Mouse (Mus musculus) liver, embryonic 13.5 days (tissue): ENCODE data around the gene Hmbs. TPM values are rescaled to one million over a fixed set of nuclear protein-coding genes. Genes with fewer than 3 reads are reported as not detected.
"Not testable (repeated sequence)": the region's sequence is repeated elsewhere in the genome, so short reads cannot be mapped to it uniquely, and the experiment has no call there.

Experiments used
- ATAC-seq: fragments of 200-750 bp; cut with Nextera tagmentation; 2 replicates; pipeline ENCODE4 v1.8.0; 2017; ENCODE audit warnings: low read depth, mild to moderate bottlenecking, moderate number of reproducible peaks, moderate library complexity
- DNase-seq: peaks from one replicate; pipeline ENCODE4 v3.0.0; 2022
- H3K27ac ChIP-seq: fragments of 300-500 bp; sonication (generic); 2 replicates; pipeline ENCODE4 v1.5.1; 2015; ENCODE audit warnings: moderate library complexity, mild to moderate bottlenecking, inconsistent platforms
- H3K27me3 ChIP-seq: fragments of 300-500 bp; sonication (generic); 2 replicates; pipeline ENCODE4 v1.6.1; 2015; ENCODE audit warnings: mild to moderate bottlenecking, inconsistent platforms
- H3K36me3 ChIP-seq: fragments of 300-500 bp; sonication (generic); 2 replicates; pipeline ENCODE4 v1.6.1; 2015; ENCODE audit warnings: mild to moderate bottlenecking, inconsistent platforms
- H3K4me1 ChIP-seq: fragments of 300-500 bp; sonication (generic); replicated peaks from 2 replicates; pipeline ENCODE4 v1.6.1; 2015; ENCODE audit warnings: inconsistent platforms
- H3K4me2 ChIP-seq: fragments of 300-500 bp; sonication (generic); 2 replicates; pipeline ENCODE4 v1.6.1; 2015; ENCODE audit warnings: inconsistent platforms, mild to moderate bottlenecking, moderate library complexity
- H3K4me3 ChIP-seq: fragments of 300-500 bp; sonication (generic); replicated peaks from 2 replicates; pipeline ENCODE4 v1.5.1; 2015; ENCODE audit warnings: mild to moderate bottlenecking, inconsistent platforms
- H3K9ac ChIP-seq: fragments of 300-500 bp; sonication (generic); 2 replicates; pipeline ENCODE4 v1.6.1; 2015; ENCODE audit warnings: mild to moderate bottlenecking, inconsistent platforms
- H3K9me3 ChIP-seq: fragments of 300-500 bp; sonication (generic); replicated peaks from 2 replicates; pipeline ENCODE4 v1.6.1; 2016; ENCODE audit warnings: inconsistent platforms
- WGBS: fragments of 180-500 bp; shearing (Covaris S2); methylation state at CpG from one replicate; pipeline ENCODE4 v1.1.7; 2015; ENCODE audit not compliant: insufficient replicate concordance; 5-methylcytosine and 5-hydroxymethylcytosine counted together
- polyA plus RNA-seq: library from polyadenylated mRNA; unstranded; fragments of >200 nt; fragmentation: Nextera tagmentation; extraction: Ambion mirVana; gene quantifications from 2 replicates; pipeline ENCODE4 v1.2.1, GENCODE M21; 2015

The Hmbs gene
- polyA plus RNA-seq, 1 experiment from 2014 or later, result 1,411 TPM

- H3K36me3 ChIP-seq, result peaks cover 59% of the 10 kb centered on the region
Measured at GRCm38 (mm10) chr9:44343290-44343689, 738 bp downstream of the Hmbs start.

GRCm38 (mm10) chr9:44342605-44343004, 1.4 kb downstream of the Hmbs start:
- H3K9ac ChIP-seq, result peak overlapping the region; percentile 97
- peak overlapping the region; percentile 99 for H3K27ac ChIP-seq
- H3K27me3 ChIP-seq, result no peaks in the 10 kb centered on the region
- no peak for ATAC-seq
- H3K4me2 ChIP-seq, result peak overlapping the region; percentile 78
- no peak for DNase-seq
- H3K36me3 ChIP-seq, result peaks cover 59% of the 10 kb centered on the region
- peaks cover 44% of the 10 kb centered on the region for H3K4me1 ChIP-seq
- H3K9me3 ChIP-seq, result no peaks in the 10 kb centered on the region
- WGBS, result 68% methylated on average over 1 of the region's 1 CpGs
- peak overlapping the region; percentile 80 for H3K4me3 ChIP-seq

More at GRCm38 (mm10) chr9:44343290-44343689, 738 bp downstream of the Hmbs start:
- ATAC-seq (peak; percentile 82), DNase-seq (peak; percentile 84)
- H3K4me1 ChIP-seq, result peaks cover 37% of the 10 kb centered on the region
- peak overlapping the region; percentile 78 for H3K4me2 ChIP-seq
- WGBS, result 2% methylated on average over 6 of the region's 6 CpGs
- H3K9ac ChIP-seq, result peak overlapping the region; percentile 97
- H3K27ac ChIP-seq, result peak overlapping the region; percentile 99
- H3K27me3 ChIP-seq, result no peaks in the 10 kb centered on the region
- H3K4me3 ChIP-seq, result peak overlapping the region; percentile 80
- H3K9me3 ChIP-seq, result no peaks in the 10 kb centered on the region

- Histone ChIP-seq H3K4me2 (peak overlapping the region; percentile 78), H3K4me1 (peaks cover 49% of the 10 kb centered on the region), H3K9me3 (no peaks in the 10 kb centered on the region), H3K27ac (peak overlapping the region; percentile 99), H3K27me3 (no peaks in the 10 kb centered on the region), H3K4me3 (peak overlapping the region; percentile 80), H3K9ac (peak overlapping the region; percentile 97), H3K36me3 (peaks cover 59% of the 10 kb centered on the region)
- ATAC-seq, result peak; percentile 83
- DNase-seq, result peak; percentile 92
- WGBS, result 20% methylated on average over 3 of the region's 3 CpGs
Measured at GRCm38 (mm10) chr9:44342173-44342572, 1.9 kb downstream of the Hmbs start.

GRCm38 (mm10) chr9:44341487-44341886, 2.5 kb downstream of the Hmbs start:
- Histone ChIP-seq H3K27me3 (no peaks in the 10 kb centered on the region), H3K9me3 (no peaks in the 10 kb centered on the region), H3K4me1 (peaks cover 55% of the 10 kb centered on the region), H3K36me3 (peaks cover 59% of the 10 kb centered on the region), H3K4me2 (peak overlapping the region; percentile 78), H3K9ac (peak overlapping the region; percentile 97), H3K27ac (peak overlapping the region; percentile 99), H3K4me3 (peak overlapping the region; percentile 80)
- WGBS, result 39% methylated on average over 5 of the region's 5 CpGs
- ATAC-seq, result no peak
- no peak for DNase-seq

GRCm38 (mm10) chr9:44338574-44338973, 5.5 kb downstream of the Hmbs start:
- H3K4me3 ChIP-seq, result peak overlapping the region; percentile 80
- H3K27ac ChIP-seq, result peak overlapping the region; percentile 99
- H3K4me2 ChIP-seq, result peak overlapping the region; percentile 78
- no peak for DNase-seq
- H3K36me3 ChIP-seq, result peaks cover 70% of the 10 kb centered on the region
- peak overlapping the region; percentile 97 for H3K9ac ChIP-seq
- 71% methylated on average over 5 of the region's 5 CpGs for WGBS
- H3K9me3 ChIP-seq, result no peaks in the 10 kb centered on the region
- H3K4me1 ChIP-seq, result peaks cover 48% of the 10 kb centered on the region
- no peak for ATAC-seq
- no peaks in the 10 kb centered on the region for H3K27me3 ChIP-seq

GRCm38 (mm10) chr9:44337436-44338169, 6.4 kb downstream of the Hmbs start:
- Histone ChIP-seq H3K27ac (peak overlapping the region; percentile 99), H3K27me3 (no peaks in the 10 kb centered on the region), H3K4me2 (peak overlapping the region; percentile 78), H3K4me1 (peaks cover 51% of the 10 kb centered on the region), H3K36me3 (peaks cover 80% of the 10 kb centered on the region), H3K9ac (peak overlapping the region; percentile 97), H3K4me3 (peak overlapping the region; percentile 80), H3K9me3 (no peaks in the 10 kb centered on the region)
- WGBS, result 67% methylated on average over 9 of the region's 9 CpGs
- DNase-seq (no peak), ATAC-seq (no peak)

- peak overlapping the region; percentile 80 for H3K4me3 ChIP-seq
- WGBS, result 49% methylated on average over 3 of the region's 3 CpGs
- H3K4me2 ChIP-seq, result peak overlapping the region; percentile 78
- peak overlapping the region; percentile 99 for H3K27ac ChIP-seq
- H3K27me3 ChIP-seq, result no peaks in the 10 kb centered on the region
- DNase-seq, result no peak
- peaks cover 49% of the 10 kb centered on the region for H3K4me1 ChIP-seq
- H3K36me3 ChIP-seq, result peaks cover 86% of the 10 kb centered on the region
- peak overlapping the region; percentile 97 for H3K9ac ChIP-seq
- ATAC-seq, result no peak
- no peaks in the 10 kb centered on the region for H3K9me3 ChIP-seq
Measured at GRCm38 (mm10) chr9:44336964-44337363, 7.1 kb downstream of the Hmbs start.

GRCm38 (mm10) chr9:44336513-44336912, 7.5 kb downstream of the Hmbs start:
- peak overlapping the region; percentile 97 for H3K9ac ChIP-seq
- H3K4me3 ChIP-seq, result peak overlapping the region; percentile 80
- peak overlapping the region; percentile 99 for H3K27ac ChIP-seq
- peaks cover 88% of the 10 kb centered on the region for H3K36me3 ChIP-seq
- not testable (repeated sequence) for ATAC-seq, DNase-seq, H3K27me3 ChIP-seq, H3K9me3 ChIP-seq
- WGBS, result 28% methylated on average over 4 of the region's 4 CpGs
- peaks cover 49% of the 10 kb centered on the region for H3K4me1 ChIP-seq
- H3K4me2 ChIP-seq, result peak overlapping the region; percentile 78

GRCm38 (mm10) chr9:44336093-44336406, 8.0 kb downstream of the Hmbs start:
- Histone ChIP-seq H3K36me3 (peaks cover 88% of the 10 kb centered on the region), H3K9me3 (no peaks in the 10 kb centered on the region), H3K4me1 (peaks cover 49% of the 10 kb centered on the region), H3K4me3 (peak overlapping the region; percentile 80), H3K27me3 (no peaks in the 10 kb centered on the region), H3K4me2 (peak overlapping the region; percentile 78), H3K9ac (peak overlapping the region; percentile 97), H3K27ac (peak overlapping the region; percentile 99)
- ATAC-seq (no peak), DNase-seq (no peak)
- WGBS, result under 1% methylated on average over 5 of the region's 5 CpGs

GRCm38 (mm10) chr9:44335331-44336092, 8.5 kb downstream of the Hmbs start:
- Histone ChIP-seq H3K9ac (peak overlapping the region; percentile 97), H3K4me1 (peaks cover 52% of the 10 kb centered on the region), H3K36me3 (peaks cover 88% of the 10 kb centered on the region), H3K27ac (peak overlapping the region; percentile 99), H3K4me2 (peak overlapping the region; percentile 78), H3K9me3 (no peaks in the 10 kb centered on the region), H3K4me3 (peak overlapping the region; percentile 80), H3K27me3 (no peaks in the 10 kb centered on the region)
- ATAC-seq (peak; percentile 16), DNase-seq (peak; percentile 63)
- 0% methylated on average over 50 of the region's 50 CpGs for WGBS
